Mouse (Mus musculus) frontal cortex, postnatal 36 days (tissue): ENCODE data around the gene Cdk17.

Source experiments
- DNase-seq, 2 experiments: peaks; one replicate each; pipeline ENCODE4 v3.0.0; 2022; ENCODE audit warnings: low spot score in 2 of 2

Gene Cdk17

DNA sequence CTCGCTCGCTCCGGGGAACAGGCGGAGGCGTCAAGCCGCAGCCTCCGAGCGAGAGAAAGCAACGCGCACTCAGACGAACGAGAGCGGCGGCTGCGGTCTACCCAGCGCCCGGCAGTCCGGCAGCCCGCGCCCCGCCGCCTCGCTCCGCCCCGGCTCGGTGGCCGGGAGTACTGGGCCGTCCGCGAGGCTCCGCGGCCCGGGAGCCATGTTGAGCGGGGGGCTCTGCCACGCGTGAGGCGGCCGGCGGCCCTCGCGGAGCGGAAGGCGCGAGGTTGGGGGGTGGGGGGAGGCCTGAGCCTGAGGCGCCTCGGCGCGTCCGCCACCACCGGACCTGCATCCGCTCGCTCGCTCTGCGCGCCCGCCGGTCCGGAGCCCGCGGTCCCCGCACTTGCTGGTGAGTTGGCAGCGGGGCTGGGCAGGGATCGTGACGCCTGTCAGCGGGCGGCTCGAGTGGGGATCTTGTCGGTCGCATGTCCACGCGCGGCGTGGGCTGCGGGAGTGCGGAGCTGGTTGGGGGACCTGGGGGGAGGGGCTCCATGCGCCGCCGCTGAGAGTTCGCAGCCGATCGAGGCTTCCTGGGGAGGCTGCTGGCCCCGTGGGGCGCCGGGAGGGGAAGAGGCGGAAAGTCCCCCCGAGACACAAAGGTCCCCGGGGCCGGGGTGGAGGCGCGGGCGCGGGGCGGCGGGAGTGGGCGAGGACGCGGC is at the start of gene Cdk17:
Cdk17 (plus strand) TSS at position 69 of the 704 bp plus-strand sequence.
- peak; percentile 63 to 69 for DNase-seq

DNA sequence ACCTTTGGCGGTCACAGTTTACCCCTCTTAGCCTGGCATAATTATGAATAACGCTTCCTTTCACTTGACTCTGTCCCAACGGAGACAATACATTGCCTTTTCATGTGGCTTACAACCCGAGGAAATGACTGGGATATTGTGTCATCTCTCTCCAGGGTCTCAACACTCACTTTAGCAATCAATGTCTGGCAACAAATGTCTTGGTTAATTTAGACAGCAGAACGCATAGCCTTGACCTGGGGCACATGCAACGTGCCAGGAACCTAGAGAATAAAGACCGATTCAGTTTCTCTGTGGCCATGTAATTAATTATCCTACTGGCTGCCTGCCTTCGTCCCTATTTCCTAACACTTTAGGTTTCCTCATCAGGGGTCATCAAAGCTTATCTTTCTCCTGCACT is 49.3 kb upstream of the Cdk17 start:
- no peak for DNase-seq

- DNase-seq = no peak
Measured at GRCm38 (mm10) chr10:93112021-93112420, 48.7 kb upstream of the Cdk17 start.

DNA sequence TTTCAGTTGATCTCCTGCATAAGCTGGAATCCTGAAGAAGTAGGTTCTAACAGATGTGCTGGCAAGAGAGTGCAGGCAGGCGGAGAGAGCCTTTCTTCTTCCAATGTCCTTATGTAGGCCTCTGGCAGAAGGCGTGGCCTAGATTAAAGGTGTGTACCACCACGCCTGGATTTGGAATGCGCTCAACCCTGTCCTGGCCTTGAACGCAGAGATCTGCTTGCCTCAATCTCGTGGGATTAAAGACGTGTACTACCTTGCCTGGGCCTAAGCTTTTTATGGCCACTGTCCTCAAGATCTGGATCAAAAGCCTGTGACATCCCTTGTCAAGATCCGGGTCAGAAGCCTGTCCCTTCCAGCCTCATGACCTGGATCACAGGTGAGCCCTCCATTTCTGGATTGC is 46.7 kb upstream of the Cdk17 start:
- DNase-seq = no peak

GRCm38 (mm10) chr10:93114782-93115181 is 45.9 kb upstream of the Cdk17 start:
- DNase-seq = no peak

DNA sequence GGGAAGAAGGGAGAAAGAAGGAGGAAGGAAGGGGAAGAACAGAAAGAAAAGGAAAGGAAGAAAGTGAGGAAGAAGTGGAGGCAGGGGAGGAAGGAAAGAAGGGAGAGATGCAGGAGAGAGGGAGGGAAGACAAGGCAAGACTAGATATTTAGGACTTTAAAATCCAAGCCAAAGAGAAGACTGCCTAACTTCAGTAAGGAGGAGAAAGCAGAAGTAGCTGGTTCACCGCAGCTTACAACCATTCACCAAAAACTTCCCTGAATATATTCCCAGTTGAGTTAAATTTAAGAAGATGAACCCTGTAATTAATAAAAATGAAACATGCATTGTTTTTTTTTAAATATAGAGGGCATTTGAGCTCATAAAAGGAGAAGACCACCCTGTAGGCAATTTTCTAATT is 44.9 kb upstream of the Cdk17 start:
- no peak for DNase-seq

DNA sequence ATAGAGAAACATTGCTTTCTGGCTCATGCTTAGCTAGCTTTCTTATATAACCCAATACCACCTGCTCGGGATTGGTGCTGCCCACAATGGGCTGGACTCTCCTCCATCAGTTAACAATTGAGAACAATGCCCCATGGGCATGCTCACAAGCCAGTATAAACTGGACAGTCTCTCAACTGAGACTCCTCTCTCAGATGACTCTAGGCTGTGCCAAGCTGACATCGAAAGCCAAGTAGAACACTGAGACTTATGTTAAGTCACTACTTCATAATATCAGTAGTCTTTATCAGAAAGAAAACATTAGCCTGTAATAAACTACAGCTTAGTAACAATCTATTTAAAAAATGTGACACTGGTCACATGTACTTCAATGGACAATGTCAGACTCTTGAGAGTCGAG is 44.0 kb upstream of the Cdk17 start:
- no peak for DNase-seq

DNA sequence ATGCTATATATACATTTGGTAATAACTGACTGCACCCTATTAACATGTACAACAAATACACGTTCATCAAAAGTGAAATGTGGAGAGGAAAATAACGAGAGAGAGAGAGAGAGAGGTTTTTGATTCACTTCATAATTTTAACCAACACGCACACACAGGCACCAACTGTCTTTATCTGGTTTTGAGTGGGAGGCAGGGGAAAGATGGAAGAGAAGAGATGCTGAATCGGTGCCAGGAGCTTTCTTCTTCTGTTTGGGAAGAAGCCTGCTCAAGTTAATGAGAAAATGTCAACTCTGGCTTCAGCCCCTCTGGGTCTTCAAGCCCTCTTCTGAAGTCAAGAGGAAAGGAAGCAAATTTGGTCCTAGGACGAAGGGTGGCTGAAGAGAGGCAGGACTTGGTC is 40.9 kb upstream of the Cdk17 start:
- DNase-seq = peak; percentile 56 to 70

- no peak for DNase-seq
Measured at GRCm38 (mm10) chr10:93121262-93121860, 39.3 kb upstream of the Cdk17 start.

GRCm38 (mm10) chr10:93122399-93123184 is 38.1 kb upstream of the Cdk17 start:
- no peak for DNase-seq

GRCm38 (mm10) chr10:93123310-93123709 is 37.4 kb upstream of the Cdk17 start:
- no peak for DNase-seq

DNA sequence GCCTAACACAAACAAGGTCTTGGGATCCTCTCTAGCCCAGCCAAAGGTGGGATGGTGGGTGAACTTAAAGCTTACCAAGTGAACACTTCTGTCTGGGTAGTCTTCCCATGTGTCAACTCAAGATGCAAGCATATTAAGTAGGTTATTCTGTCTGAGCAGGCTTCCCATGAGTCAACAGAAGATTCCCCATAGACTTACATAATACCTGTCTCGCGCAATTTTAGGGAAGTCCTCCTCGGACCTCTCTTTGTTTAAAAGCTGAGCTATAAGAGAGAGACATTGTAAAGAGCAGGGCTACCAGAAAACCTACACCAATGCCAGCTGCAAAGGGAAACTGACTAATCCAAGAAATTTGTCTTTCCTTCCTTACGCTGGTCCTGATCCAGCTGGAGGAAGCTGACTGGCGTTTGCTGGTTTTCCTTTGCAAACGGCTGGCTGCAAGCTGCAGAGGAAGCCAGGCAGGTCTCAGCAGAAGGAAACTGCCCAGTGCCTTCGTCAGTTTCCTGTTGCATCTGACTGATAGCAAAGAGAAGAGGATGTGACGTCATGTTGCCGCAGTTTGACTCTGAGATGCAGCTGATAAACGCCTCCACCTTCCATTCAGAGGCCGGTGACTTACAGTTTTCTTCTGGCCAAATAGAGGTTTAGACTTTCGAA is 36.6 kb upstream of the Cdk17 start:
- DNase-seq = peak in 1 of 2 experiments; percentile 40

DNA sequence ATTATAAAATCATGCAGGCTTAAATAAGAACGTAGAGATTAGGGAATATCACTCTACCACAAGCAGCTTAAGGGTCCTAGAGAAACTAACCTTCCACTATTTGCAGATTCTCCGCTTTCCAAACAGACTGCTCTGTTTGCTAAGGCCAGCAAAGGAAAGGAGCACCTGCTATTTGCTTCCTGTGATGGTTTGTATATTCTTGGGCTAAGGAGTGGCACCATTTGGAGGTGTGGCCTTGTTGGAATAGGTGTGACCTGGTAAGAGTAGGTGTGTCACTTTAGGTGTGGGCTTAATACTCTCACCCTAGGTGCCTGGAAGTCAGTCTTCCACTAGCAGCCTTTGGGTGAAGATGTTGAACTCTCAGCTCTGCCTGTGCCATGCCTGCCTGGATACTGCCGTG is 34.6 kb upstream of the Cdk17 start:
- no peak for DNase-seq

DNA sequence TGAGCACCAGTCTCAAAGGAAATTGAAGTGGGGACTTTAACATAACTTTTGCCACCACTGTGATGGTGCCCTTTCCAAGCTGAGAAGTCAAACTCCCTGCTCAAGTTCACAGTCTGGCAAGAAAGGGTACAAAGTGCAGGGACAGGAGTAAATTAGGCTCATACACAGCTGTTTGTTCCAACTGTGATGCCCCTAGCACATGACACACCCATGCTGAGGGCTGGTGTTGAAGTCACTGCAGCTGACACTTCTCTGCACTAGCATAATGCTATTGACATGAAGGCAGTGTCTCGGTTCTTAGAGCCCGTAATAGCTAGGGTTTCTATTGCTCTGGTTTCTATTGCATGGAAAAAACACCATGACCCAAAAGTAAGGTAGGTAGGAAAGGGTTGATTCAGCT is 32.1 kb upstream of the Cdk17 start:
- no peak for DNase-seq

DNA sequence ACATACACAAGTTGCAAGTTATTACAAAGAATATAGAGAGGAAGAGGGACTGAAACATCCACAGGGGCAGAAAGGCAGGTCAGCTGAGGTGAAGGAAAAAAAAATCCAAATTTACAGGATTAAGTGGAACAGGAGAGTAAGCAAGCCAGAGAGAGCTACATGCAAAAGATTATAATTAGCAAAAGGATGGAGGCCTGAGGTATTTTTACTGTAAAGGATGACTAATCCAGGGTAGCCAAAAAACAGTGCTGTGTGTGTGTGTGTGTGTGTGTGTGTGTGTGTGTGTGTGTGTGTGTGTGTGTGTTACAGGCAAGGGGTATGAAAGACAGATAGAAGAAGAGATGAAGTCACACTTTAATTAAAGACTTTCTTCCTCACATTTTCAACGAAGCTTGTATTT is 31.3 kb upstream of the Cdk17 start:
- no peak for DNase-seq

- DNase-seq = no peak
Measured at GRCm38 (mm10) chr10:93129904-93130455, 30.7 kb upstream of the Cdk17 start.

DNA sequence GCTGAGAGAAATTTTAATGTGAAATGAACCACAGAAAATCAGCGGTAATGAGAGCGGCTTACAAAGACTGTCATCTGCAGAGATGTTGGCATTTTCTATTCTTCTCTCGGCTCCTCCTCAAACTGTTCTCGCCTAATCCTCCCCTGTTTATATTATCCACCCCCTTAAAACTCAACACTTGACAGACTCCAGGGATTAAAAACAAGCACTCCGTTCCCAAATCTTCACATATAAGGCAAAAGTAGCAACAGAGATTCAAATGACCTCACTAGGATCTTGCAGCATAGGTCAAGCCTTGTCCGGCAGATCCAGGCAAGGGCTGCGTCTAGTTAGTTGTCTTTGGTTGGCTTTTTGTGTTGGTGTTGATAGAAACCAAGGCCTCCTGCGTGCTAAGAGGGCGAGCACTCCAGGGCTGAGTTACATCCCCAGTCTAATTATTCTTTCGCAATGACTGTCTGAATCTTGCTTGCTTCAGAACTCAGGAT is 30.2 kb upstream of the Cdk17 start:
- no peak for DNase-seq

DNA sequence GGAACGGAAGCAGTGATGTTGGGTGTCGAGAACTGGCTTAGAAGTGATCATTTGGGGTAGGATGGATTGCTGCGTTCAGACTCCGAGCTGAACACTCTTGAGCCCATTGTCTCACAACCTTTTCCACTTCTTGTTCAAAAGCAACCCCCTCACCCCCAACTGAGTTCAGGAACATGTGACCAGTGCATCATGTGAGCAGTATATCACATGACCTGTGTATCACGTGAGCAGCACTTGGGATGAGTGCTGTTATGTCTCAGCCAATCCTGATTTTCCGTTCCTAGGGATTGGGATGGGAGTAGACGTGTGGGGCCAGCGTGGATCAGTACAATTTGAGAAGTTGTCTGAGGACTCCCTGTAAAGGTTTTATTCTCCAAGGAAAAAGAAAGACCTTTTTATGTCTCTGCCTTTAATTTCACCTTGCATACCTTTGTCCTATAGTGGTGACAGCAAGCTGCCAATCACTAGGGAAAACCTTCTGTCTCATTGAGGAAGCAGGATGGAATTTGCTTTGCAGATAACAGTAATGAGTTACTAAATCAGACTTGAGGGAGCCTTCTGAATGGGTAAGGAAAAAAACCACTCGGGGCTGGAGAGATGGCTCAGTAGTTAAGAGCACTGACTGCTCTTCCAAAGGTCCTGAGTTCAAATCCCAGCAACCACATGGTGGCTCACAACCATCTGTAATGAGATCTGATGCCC is 28.7 kb upstream of the Cdk17 start:
- DNase-seq = no peak

GRCm38 (mm10) chr10:93138730-93139129 is 21.9 kb upstream of the Cdk17 start:
- no peak for DNase-seq

DNA sequence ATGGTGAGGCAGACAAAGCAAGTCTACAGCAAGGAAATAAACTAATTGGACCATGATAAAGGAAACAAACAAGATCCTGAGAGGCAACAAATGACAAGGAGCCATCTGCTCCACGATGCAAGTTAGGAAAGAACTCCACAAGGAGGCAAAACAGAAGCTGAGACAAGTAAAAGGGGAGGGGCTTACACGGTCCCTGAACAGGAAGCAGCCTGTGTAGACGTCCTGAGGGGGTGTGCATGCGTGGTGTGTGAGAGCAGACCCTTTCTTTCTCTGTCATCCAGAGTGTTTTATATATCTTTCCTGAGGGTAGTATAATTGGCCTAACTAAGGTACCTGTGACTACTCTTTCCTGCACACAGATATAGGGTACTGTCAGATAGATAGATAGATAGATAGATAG is 19.9 kb upstream of the Cdk17 start:
- DNase-seq = no peak

DNA sequence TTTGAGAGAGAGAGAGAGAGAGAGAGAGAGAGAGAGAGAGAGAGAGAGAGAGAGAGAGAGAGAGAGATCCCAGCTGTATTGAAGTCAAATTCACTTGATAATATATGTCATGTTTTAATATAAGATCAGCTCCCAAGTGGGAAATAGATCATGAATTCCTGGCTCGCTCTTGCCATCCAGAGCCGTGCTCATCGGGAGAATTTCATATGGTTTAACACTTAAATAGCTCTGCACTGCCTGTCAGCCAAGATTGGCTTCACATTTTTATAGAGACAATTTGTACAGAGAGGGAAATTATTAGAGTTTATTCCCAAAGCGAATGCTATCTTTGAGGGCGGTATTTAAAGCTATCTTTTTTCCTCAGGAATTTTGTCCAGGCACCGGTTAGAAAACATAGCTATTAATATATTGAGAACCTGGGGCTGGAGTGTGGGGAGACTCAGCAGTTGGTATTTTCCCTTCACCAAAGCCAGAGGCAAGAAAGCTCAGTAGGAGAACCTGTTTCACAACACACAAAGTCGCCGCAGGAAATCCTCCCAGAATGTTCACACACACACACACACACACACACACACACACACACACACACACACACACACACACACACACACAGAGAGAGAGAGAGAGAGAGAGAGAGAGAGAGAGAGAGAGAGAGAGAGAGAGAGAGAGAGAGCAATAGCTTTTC is 17.9 kb upstream of the Cdk17 start:
- no peak for DNase-seq
